Mouse (Mus musculus) ES-Bruce4 (cell line): ENCODE results near the gene Ldhc.
A peak's percentile ranks its signal among the peaks of the same experiment; 100 is the strongest.

Source experiments
- CTCF ChIP-seq: IDR thresholded peaks from one replicate; pipeline ENCODE4 v1.8.1; 2011; ENCODE audit warnings: low read depth, low read length
- EP300 ChIP-seq: IDR thresholded peaks from 2 replicates; pipeline ENCODE4 v1.6.1; 2011; ENCODE audit warnings: low read depth, low read length; ENCODE audit not compliant: insufficient read depth

- 0 out of 2 replicates have a peak, but pooled peaks have one; percentile 7 for TF ChIP-seq EP300
- TF ChIP-seq CTCF, result no peak
Observed at GRCm38 (mm10) chr7:46919551-46920176, 58.7 kb downstream of the Ldhc start, which contains the start of gene Tsg101.
